Mouse (Mus musculus) midbrain, embryonic 14.5 days (tissue): ENCODE measurements around the gene Iba57. TPM values are rescaled to one million over a fixed set of nuclear protein-coding genes. Genes with fewer than 3 reads are reported as not detected.

Experiments
- ATAC-seq: fragments of 200-750 bp; cut with Nextera tagmentation; 2 replicates; pipeline ENCODE4 v1.8.0; 2017; ENCODE audit warnings: moderate number of reproducible peaks, moderate library complexity; ENCODE audit not compliant: low FRiP score, low TSS enrichment
- DNase-seq: peaks from one replicate; pipeline ENCODE4 v3.0.0-alpha.2; 2015
- H3K27ac ChIP-seq: fragments of 300-500 bp; sonication (generic); replicated peaks from 2 replicates; pipeline ENCODE4 v1.5.1; 2014; ENCODE audit warnings: mild to moderate bottlenecking, low read depth, low read length, moderate library complexity
- H3K27me3 ChIP-seq: fragments of 300-500 bp; sonication (generic); 2 replicates; pipeline ENCODE4 v1.6.1; 2014; ENCODE audit warnings: low read length, control low read depth, mixed read lengths; ENCODE audit not compliant: control insufficient read depth, insufficient read depth
- H3K36me3 ChIP-seq: fragments of 300-500 bp; sonication (generic); 2 replicates; pipeline ENCODE4 v1.6.1; 2014; ENCODE audit warnings: low read length, control low read depth; ENCODE audit not compliant: control insufficient read depth, insufficient read depth
- H3K4me1 ChIP-seq: fragments of 300-500 bp; sonication (generic); 2 replicates; pipeline ENCODE4 v1.6.1; 2014; ENCODE audit warnings: mild to moderate bottlenecking, antibody characterized with exemption, low read length, control low read depth; ENCODE audit not compliant: control insufficient read depth, insufficient read depth
- H3K4me2 ChIP-seq: fragments of 300-500 bp; sonication (generic); 2 replicates; pipeline ENCODE4 v1.6.1; 2014; ENCODE audit warnings: mild to moderate bottlenecking, low read length, moderate library complexity
- H3K4me3 ChIP-seq: fragments of 300-500 bp; sonication (generic); replicated peaks from 2 replicates; pipeline ENCODE4 v1.5.1; 2014; ENCODE audit warnings: low read depth, low read length
- H3K9ac ChIP-seq: fragments of 300-500 bp; sonication (generic); replicated peaks from 2 replicates; pipeline ENCODE4 v1.6.1; 2014; ENCODE audit warnings: mild to moderate bottlenecking, low read length, moderate library complexity
- H3K9me3 ChIP-seq: fragments of 300-500 bp; sonication (generic); 2 replicates; pipeline ENCODE4 v1.6.1; 2016; ENCODE audit warnings: low read length, control low read depth, mixed read lengths; ENCODE audit not compliant: control insufficient read depth
- WGBS: fragments of 180-500 bp; shearing (Covaris S2); extraction: QIAGEN DNeasy Blood & Tissue Kit; methylation state at CpG from one replicate; pipeline ENCODE4 v1.1.7; 2014; 5-methylcytosine and 5-hydroxymethylcytosine counted together
- polyA plus RNA-seq: library from polyadenylated mRNA; unstranded; fragments of >200 nt; fragmentation: Nextera tagmentation; extraction: Ambion mirVana; gene quantifications from 2 replicates; pipeline ENCODE4 v1.2.1, GENCODE M21; 2014

The Iba57 gene
- polyA plus RNA-seq, 1 experiment from 2014 or later = 3.1 TPM

- H3K36me3 ChIP-seq = no peaks in the 10 kb centered on the region
- no peak for DNase-seq
- peaks cover 34% of the 10 kb centered on the region for H3K27me3 ChIP-seq
- 65% methylated on average over 18 of the region's 18 CpGs for WGBS
- no peak for ATAC-seq
- no peak overlapping the region for H3K4me3 ChIP-seq
- no peaks in the 10 kb centered on the region for H3K9me3 ChIP-seq
- no peaks in the 10 kb centered on the region for H3K4me1 ChIP-seq
- H3K27ac ChIP-seq = no peak overlapping the region
- no peak overlapping the region for H3K9ac ChIP-seq
- H3K4me2 ChIP-seq = no peak overlapping the region
These were observed 32.1 kb downstream of the Iba57 start for GRCm38 (mm10) chr11:59131348-59131919.

GRCm38 (mm10) chr11:59130782-59131181 lies 32.8 kb downstream of the Iba57 start:
- ATAC-seq (no peak), DNase-seq (no peak)
- Histone ChIP-seq H3K9ac (no peak overlapping the region), H3K27me3 (peaks cover 28% of the 10 kb centered on the region), H3K36me3 (no peaks in the 10 kb centered on the region), H3K4me3 (no peak overlapping the region), H3K4me2 (no peak overlapping the region), H3K9me3 (no peaks in the 10 kb centered on the region), H3K4me1 (no peaks in the 10 kb centered on the region), H3K27ac (no peak overlapping the region)
- WGBS = 89% methylated on average over 9 of the region's 9 CpGs

- Histone ChIP-seq H3K36me3 (no peaks in the 10 kb centered on the region), H3K27me3 (no peaks in the 10 kb centered on the region), H3K4me3 (no peak overlapping the region), H3K27ac (no peak overlapping the region), H3K9ac (no peak overlapping the region), H3K9me3 (no peaks in the 10 kb centered on the region), H3K4me1 (no peaks in the 10 kb centered on the region), H3K4me2 (no peak overlapping the region)
- WGBS = 96% methylated on average over 5 of the region's 5 CpGs
- no peak for ATAC-seq
- no peak for DNase-seq
These were observed 57.6 kb downstream of the Iba57 start for GRCm38 (mm10) chr11:59105945-59106344.

Other genes starting within 250 kb of the Iba57 start
- 0.09 TPM in 1 of 2 replicates, not detected in the other for gene Btnl10, start 245.8 kb downstream of the Iba57 start, polyA plus RNA-seq
- gene Rnf187, start 224.8 kb downstream of the Iba57 start, polyA plus RNA-seq = 641 and 678 TPM in 2 replicates
- 239 and 784 TPM in 2 replicates for gene Hist3h2ba, start 214.8 kb downstream of the Iba57 start, polyA plus RNA-seq
- gene Hist3h2a, start 209.1 kb downstream of the Iba57 start, polyA plus RNA-seq = 129 and 130 TPM in 2 replicates
- gene Trim17, start 209.1 kb downstream of the Iba57 start, polyA plus RNA-seq = 1.1 and 1.3 TPM in 2 replicates
- 18.6 and 20.8 TPM in 2 replicates for gene Trim11, start 185.6 kb downstream of the Iba57 start, polyA plus RNA-seq
- gene Obscn, start 27.3 kb downstream of the Iba57 start, polyA plus RNA-seq = 0.37 and 0.43 TPM in 2 replicates
- 0.18 TPM in 1 of 2 replicates, not detected in the other for gene Gjc2, start 19.5 kb upstream of the Iba57 start, polyA plus RNA-seq
- 205 and 261 TPM in 2 replicates for gene Guk1, start 28.5 kb upstream of the Iba57 start, polyA plus RNA-seq
- 87.7 and 108 TPM in 2 replicates for gene Mrpl55, start 38.7 kb upstream of the Iba57 start, polyA plus RNA-seq
- gene 2310033P09Rik, start 44.6 kb upstream of the Iba57 start, polyA plus RNA-seq = 23.7 and 26.7 TPM in 2 replicates
- gene Arf1, start 64.5 kb upstream of the Iba57 start, polyA plus RNA-seq = 594 and 613 TPM in 2 replicates
- gene Wnt3a, start 127.0 kb upstream of the Iba57 start, polyA plus RNA-seq = 0.43 and 0.46 TPM in 2 replicates
- gene Wnt9a, start 143.2 kb upstream of the Iba57 start, polyA plus RNA-seq = 1.6 and 1.7 TPM in 2 replicates
- gene Prss38, start 211.9 kb upstream of the Iba57 start, polyA plus RNA-seq = 0.17 TPM in 1 of 2 replicates, not detected in the other